Mouse (Mus musculus): ENCODE measurements around the gene Plekhd1. TPM values are rescaled to one million over a fixed set of nuclear protein-coding genes. Genes with fewer than 3 reads are reported as not detected.

Gene Plekhd1
- total and polyA plus RNA-seq, 3 experiments: 0.04 TPM; not detected in 2

DNA sequence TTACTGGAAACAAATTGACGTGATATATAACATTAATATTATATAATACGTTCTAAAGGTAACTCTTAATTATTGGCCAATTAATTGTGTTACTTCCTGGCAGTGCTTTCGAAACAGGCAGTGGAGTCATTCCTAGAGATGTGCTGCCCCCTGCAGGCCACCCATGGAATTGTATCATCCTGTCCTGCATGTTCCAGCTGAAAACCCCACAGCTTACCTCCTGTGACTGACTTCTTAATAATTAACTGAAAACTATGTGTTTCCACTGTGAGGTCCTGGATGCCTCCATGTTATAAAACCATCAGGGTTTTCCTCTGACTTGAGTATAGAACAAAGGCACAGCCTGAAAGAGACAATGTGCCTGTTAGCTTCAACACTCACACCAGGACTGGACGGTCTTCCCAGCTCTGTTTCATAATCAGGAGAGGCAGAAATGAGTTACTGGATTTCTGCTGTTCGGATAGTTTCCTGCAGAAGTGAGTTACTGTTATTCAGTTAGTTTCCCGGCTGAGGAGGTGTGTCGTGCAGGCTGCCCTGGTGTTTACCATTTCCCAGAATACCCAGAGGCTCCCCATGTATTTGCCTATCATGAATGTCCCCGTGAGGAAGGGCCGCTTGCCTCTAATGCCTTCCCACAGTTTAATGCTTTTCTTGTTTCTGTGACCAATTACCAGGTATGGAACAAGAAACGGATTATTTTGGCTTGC lies 32.6 kb downstream of the Plekhd1 start (continued):
- TF ChIP-seq NRF1 (IDR thresholded peaks at IDR 0.05; ENCODE audit: insufficient read depth, low read depth, low read length, poor library complexity, severe bottlenecking) (no peak), POLR2AphosphoS5 (IDR thresholded peaks at IDR 0.05; ENCODE audit: borderline replicate concordance, low read depth, low read length) (no peak), ELF1 (IDR thresholded peaks at IDR 0.05; ENCODE audit: low read depth, low read length) (peak; percentile 64), MEF2A (IDR thresholded peaks at IDR 0.05; ENCODE audit: extremely low read depth, insufficient replicate concordance, low read depth, low read length, poor library complexity, severe bottlenecking) (no peak), USF2 (IDR thresholded peaks at IDR 0.05; ENCODE audit: borderline replicate concordance in 1 of 2, insufficient read depth in 1 of 2, low read depth in 1 of 2, low read length in 2 of 2) (no peak), HCFC1 (IDR thresholded peaks at IDR 0.05; ENCODE audit: low read depth, low read length) (no peak), TBP (IDR thresholded peaks at IDR 0.05; ENCODE audit: low read depth, low read length) (no peak), EP300 (IDR thresholded peaks at IDR 0.05; ENCODE audit: low read depth in 1 of 2, low read length in 2 of 2) (no peak), ZC3H11A (IDR thresholded peaks at IDR 0.05; ENCODE audit: low read depth, low read length) (peak; percentile 77), TCF12 (IDR thresholded peaks at IDR 0.05; ENCODE audit: low read depth, low read length) (no peak), ZKSCAN1 (IDR thresholded peaks at IDR 0.05; ENCODE audit: low read depth, low read length) (no peak), USF1 (IDR thresholded peaks at IDR 0.05; ENCODE audit: low read depth, low read length) (no peak), CHD2 (IDR thresholded peaks at IDR 0.05; ENCODE audit: low read length) (no peak), SIN3A (IDR thresholded peaks at IDR 0.05; ENCODE audit: low read length) (peak; percentile 44; the same call in 1 of the 2 replicates), ETS1 (IDR thresholded peaks at IDR 0.05; ENCODE audit: low read depth, low read length) (no peak)

DNA sequence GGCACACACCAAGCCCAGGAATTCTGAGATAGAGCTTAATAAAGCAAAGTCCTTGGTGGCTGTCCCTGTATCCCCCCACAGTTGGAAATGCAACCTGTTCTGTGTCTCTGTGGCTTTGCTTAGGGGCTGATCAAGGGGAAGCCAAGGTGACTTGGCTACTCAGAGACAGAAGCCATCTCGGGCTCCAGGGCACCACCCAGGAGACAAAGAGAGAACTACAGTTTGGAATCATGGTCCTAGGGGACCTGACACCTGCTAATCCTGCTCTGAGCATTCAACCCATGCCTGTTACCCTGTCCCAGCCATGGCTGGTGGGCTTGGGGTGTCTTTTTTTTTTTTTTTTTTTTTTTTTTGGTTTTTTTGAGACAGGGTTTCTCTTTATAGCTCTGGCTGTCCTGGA lies 35.8 kb downstream of the Plekhd1 start:
- no peaks in the 10 kb centered on the region for H3K27me3 ChIP-seq (ENCODE audit: control insufficient read depth in 1 of 2, insufficient read depth in 2 of 2, low read length in 2 of 2)
- H3K9ac ChIP-seq (ENCODE audit: control insufficient read depth, low read depth, low read length, poor library complexity, severe bottlenecking): no peak overlapping the region; the same call in 1 of the 2 replicates
- H3K4me3 ChIP-seq (ENCODE audit: control insufficient read depth in 1 of 2, insufficient read depth in 1 of 2, low read depth in 2 of 2, low read length in 2 of 2): peak overlapping the region in 1 of 2 experiments; percentile 20; a peak in 1 of 4 replicates
- DNase-seq (ENCODE audit: low read depth, low spot score): peak; percentile 49
- no peaks in the 10 kb centered on the region for H3K9me3 ChIP-seq (replicated peaks; ENCODE audit: insufficient read depth, low read length)
- no peaks in the 10 kb centered on the region for H3K4me1 ChIP-seq (ENCODE audit: control insufficient read depth in 1 of 2, insufficient read depth in 2 of 2, low read length in 2 of 2)
- no peak overlapping the region for H3K27ac ChIP-seq (ENCODE audit: control insufficient read depth, low read depth, low read length)
- TF ChIP-seq CTCF (IDR thresholded peaks at IDR 0.05 in 2 of 3, conservative IDR thresholded peaks at IDR 0.05 in 1 of 3; ENCODE audit: control insufficient read depth in 1 of 3, insufficient read depth in 1 of 3, low read depth in 2 of 3, low read length in 3 of 3, poor library complexity in 1 of 3, severe bottlenecking in 1 of 3): peak in 1 of 3 experiments; percentile 34; a peak in 3 of 6 replicates
- TF ChIP-seq SMC3 (IDR thresholded peaks at IDR 0.05; ENCODE audit: low read depth, low read length): peak; percentile 34
- TF ChIP-seq NRF1 (IDR thresholded peaks at IDR 0.05; ENCODE audit: insufficient read depth, low read depth, low read length, poor library complexity, severe bottlenecking): no peak
- no peaks in the 10 kb centered on the region for H3K79me2 ChIP-seq (ENCODE audit: control insufficient read depth, insufficient read depth, low read length, poor library complexity)
- H3K36me3 ChIP-seq (ENCODE audit: control insufficient read depth in 1 of 2, insufficient read depth in 2 of 2, low read length in 2 of 2): no peaks in the 10 kb centered on the region
